Mouse (Mus musculus) myocyte (in vitro differentiated cells): ENCODE results near the gene Sbf2.

Source experiments
- CEBPB ChIP-seq: IDR thresholded peaks from 2 replicates; pipeline ENCODE4 v1.6.1; 2011; ENCODE audit warnings: mild to moderate bottlenecking, moderate library complexity; ENCODE audit not compliant: poor library complexity, insufficient read depth, severe bottlenecking
- MAX ChIP-seq: IDR thresholded peaks from one replicate; pipeline ENCODE4 v1.6.1; 2011; ENCODE audit warnings: low read depth, mild to moderate bottlenecking, control low read depth
- MYOD1 ChIP-seq, 3 experiments: IDR thresholded peaks; one replicate each; pipeline ENCODE4 v1.6.1; 2011; ENCODE audit warnings: control low read depth in 2 of 3, low read depth in 2 of 3, mild to moderate bottlenecking in 2 of 3, moderate library complexity in 1 of 3; ENCODE audit not compliant: insufficient read length in 2 of 3, control insufficient read depth in 1 of 3
- MYOG ChIP-seq, 3 experiments: IDR thresholded peaks; one replicate each; pipeline ENCODE4 v1.6.1; 2011; ENCODE audit warnings: control low read depth in 2 of 3, low read depth in 2 of 3, mild to moderate bottlenecking in 2 of 3; ENCODE audit not compliant: insufficient read length in 2 of 3, control insufficient read depth in 1 of 3, insufficient read depth in 1 of 3
- POLR2A ChIP-seq: IDR thresholded peaks from one replicate; pipeline ENCODE4 v1.6.1; 2011; ENCODE audit warnings: low read depth, mild to moderate bottlenecking, control low read depth, moderate library complexity; ENCODE audit not compliant: insufficient read length
- POLR2AphosphoS2 ChIP-seq: IDR thresholded peaks from one replicate; pipeline ENCODE4 v1.6.1; 2011; ENCODE audit warnings: low read depth, control low read depth; ENCODE audit not compliant: insufficient read length
- TCF12 ChIP-seq: IDR thresholded peaks from one replicate; pipeline ENCODE4 v1.6.1; 2011; ENCODE audit warnings: mild to moderate bottlenecking, control low read depth; ENCODE audit not compliant: poor library complexity, insufficient read depth, severe bottlenecking
- TCF3 ChIP-seq: IDR thresholded peaks from one replicate; pipeline ENCODE4 v1.6.1; 2011; ENCODE audit warnings: low read depth, control low read depth; ENCODE audit not compliant: insufficient read length
- USF1 ChIP-seq: IDR thresholded peaks from one replicate; pipeline ENCODE4 v1.6.1; 2011; ENCODE audit warnings: low read depth, mild to moderate bottlenecking, control low read depth, moderate library complexity

- no peak for TF ChIP-seq POLR2A
- TF ChIP-seq TCF12 = no peak
- no peak for TF ChIP-seq MAX
- TF ChIP-seq MYOG (IDR thresholded peaks at IDR 0.05; ENCODE audit: control insufficient read depth in 1 of 3, insufficient read depth in 1 of 3, insufficient read length in 2 of 3, low read depth in 2 of 3) = no peak
- TF ChIP-seq USF1 = no peak
- TF ChIP-seq POLR2AphosphoS2 = no peak
- no peak for TF ChIP-seq CEBPB
- TF ChIP-seq TCF3 = no peak
- TF ChIP-seq MYOD1 (IDR thresholded peaks at IDR 0.05; ENCODE audit: control insufficient read depth in 1 of 3, insufficient read length in 2 of 3, low read depth in 2 of 3) = no peak
Observed at GRCm38 (mm10) chr7:110381625-110382024, 233.1 kb downstream of the Sbf2 start.
